Mouse (Mus musculus) mature B cell (primary cell): ENCODE results near the gene Mon1b.

ENCODE experiments used
- in situ Hi-C: fragments of 300-500 bp; cut with MboI; formaldehyde crosslinking; loops from 2 replicates; pipeline ENCODE4 v1.14.3; 2019

Mon1b gene

DNA sequence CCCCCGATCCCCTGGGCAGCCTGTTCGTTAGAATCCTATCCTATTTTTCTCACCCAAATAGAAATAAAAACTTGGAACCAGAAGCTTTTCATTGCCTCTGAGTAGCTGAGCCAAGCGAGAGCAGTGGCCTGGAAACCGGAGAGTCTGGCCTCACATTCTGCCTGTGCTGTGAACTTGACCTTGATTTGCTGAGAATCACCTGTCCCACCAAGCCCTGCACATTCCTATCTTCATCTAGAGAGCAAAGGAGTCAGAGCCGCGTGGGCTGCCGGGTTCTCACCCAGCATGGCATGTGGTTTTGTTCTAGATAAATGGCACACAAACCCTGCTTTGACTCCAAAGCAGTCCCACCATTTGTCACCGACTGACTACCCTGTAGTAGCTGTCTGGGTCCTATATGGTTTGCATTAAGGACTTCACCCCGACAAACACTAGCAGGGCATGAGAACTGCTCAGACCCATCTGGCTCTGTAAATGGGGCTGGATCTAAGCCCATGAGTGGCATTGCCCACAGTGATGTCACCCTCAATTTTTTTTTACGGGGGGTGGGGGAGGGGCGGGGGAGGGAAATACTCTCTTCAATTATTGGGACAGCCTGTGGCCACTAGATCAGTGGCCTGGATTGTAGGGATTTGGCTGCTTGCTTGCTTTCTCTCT is 37.3 kb downstream of the Mon1b start:
- in situ Hi-C loops, result no loop called here

DNA sequence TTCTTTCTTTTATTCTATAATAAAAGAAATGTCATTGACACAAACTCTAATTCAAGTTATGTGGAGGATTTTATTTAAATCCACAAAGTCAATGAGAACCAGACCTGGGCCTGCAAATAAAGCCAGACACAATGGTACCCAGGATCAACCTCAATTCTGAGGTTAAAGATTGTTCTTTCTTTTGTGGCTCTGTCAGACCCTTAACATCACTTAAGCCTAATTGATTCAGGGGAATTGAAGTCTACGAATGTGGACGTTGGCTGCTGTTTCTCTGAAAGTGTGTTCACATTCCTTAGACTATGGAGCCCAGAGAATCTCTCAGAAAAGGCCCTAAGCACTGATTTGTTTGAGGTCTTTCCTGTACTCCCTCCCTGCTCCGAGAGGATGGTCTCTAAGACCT is 37.9 kb downstream of the Mon1b start:
- in situ Hi-C loops, result no loop called here

DNA sequence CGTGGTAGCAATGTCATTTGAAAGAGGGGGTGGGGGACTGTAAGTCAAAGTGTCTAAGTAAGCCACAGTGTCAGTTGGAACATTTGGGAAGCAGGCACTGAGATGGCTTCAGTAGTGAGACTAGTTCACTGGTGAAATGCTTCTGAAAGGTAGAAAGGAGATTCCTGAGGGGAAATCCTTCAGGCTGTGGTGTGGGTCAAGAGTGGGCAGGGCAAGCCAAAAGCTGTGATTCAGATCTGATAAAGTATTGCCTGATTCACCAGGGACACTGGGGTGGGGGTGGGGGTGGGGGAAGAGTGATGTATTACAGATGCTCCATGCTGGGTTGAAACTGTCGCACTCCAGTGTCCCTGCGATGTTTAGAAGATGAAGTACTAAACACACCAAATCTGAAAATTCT is 39.2 kb downstream of the Mon1b start:
- in situ Hi-C loops, result no loop called here

DNA sequence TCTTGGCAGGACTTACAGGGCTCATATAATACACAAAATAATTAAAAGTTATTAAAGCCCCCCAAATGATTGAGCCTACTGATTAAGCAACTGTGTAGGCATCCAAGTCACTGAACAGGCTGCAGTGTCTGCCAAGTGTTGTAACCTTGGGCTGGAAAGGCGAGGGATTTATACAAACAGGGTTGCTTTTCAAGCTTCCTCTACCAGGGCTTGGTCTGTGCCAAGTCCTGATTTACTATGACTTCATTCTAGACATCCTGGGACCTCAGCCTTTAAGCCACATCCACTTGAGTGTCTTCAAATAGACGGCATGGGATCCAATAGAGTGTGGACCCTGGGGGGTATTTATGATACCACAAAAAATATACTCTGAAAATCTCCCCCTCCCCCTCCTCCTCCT is 39.9 kb downstream of the Mon1b start:
- in situ Hi-C loops, result no loop called here

DNA sequence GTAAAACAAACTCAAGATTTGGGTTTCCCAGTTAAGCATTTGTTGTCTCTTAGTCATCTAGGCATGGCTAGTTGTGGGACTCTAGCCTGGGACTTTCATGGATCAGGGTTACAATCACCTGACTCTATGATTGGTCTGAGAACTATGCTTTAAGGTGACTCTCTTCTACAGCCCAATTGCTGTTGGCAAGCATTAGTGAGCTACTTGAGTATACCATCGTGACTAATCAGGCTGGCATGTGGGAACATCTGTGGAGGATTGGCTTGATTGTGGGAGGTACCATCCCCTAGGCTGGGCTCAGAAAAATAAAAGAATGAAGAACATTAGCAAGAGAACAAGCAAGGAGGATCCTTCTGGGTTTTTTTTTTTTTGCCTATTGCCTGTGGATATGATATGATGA is 41.4 kb downstream of the Mon1b start:
- in situ Hi-C loops, result no loop called here

DNA sequence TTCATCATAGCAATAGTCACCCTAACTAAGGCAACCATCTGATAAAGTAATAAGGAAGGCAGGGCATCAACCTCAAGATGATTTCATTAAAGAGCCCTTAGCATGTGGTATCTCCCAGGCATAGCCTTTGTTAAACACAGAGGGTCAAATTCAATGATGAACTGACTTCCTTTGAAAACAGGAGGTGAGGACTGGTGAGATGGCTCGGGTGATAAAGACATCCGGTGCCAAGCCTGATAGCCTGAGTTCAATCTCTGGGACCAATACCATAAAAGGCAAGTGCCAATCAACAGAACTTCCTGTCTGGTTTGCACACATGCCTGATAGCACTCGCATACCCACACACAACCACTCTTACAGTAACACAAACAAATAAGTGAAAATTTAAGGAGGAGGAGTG is 44.0 kb downstream of the Mon1b start:
- in situ Hi-C loops, result no loop called here

DNA sequence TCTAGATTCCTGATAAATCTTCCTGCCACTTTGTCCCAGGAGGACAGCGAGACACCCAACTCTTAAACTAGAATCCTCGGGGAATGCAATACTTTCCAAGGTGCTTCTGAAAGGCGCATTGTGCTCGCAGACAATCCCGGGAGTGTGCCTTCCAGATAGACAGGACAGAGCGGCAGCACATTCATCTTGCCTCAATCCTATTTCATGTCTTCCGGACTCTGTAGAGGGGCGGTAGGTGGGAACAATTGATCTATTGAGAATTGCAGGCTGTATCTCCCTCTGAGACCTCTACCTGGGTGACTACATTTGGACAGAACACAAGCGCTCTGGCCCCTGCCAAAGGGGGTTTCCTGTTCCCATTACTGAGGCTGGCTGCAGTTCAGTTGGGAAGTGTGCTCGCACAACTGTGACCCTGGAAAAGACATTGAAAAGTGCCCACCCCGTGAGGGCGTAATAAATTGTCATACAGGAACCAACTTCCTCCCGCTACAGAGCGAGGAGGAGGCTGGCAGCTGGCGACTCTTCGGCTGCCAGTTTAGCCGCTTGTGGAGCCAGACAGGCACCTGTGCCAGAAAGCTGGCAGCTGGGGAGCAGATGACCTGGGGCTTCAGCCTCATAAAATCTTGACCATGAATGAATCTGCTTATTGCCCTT is 52.6 kb downstream of the Mon1b start:
- in situ Hi-C loops, result no loop called here

DNA sequence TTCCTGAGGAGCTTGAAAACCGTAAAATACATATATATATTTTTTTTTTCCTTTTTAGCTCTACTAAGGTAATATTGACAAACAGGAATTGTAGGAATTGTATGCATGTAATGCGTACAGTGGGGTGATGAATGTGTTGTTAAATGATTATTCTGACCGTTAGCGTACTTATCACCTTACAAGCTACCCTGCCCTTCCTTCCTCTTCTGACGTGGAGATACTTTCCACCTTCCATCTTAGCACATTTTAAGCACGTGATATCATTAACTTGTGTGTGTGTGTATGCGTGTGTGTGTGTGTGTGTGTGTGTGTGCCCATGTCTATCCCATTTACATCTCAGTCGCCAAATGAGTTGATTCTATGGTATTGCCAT is 53.1 kb downstream of the Mon1b start:
- in situ Hi-C loops, result no loop called here

DNA sequence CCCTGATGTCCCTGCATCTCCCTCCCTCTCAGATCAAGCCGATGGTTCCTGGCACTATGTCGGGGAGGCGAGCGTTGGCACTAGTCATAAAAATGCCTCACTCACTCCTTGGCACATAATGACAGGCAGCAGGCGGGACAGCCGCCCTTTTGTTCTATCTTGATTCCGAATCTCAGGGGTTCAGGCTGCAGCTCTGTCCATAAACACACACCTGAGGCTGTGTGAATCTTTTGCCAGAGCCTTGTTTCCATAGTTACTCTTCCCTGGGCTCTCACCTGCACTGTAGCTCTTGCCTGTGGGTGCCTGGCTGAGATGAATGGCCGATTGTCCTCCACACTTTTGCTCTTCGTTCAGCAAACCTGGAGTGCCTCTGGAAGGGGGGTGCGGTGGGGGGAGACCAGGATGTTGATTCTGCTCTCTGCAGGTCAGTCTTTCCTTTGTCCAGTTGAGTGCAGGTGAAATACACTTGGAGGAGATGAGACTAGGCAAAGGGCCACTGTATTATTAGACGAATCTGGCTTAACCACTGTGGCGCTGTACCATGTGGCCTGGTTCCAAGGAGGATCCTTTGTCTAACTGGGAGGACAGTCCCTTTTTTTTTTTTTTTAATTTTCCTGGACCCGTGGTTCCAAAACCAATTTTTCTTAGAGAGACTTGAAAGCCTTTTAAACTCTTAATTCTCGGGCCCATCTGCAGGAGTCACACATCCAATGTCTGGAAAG is 56.4 kb downstream of the Mon1b start:
- in situ Hi-C loops, result no loop called here
